Mouse (Mus musculus) embryonic facial prominence, embryonic 14.5 days (tissue): ENCODE results near the gene Cutc. TPM values are rescaled to one million over a fixed set of nuclear protein-coding genes. Genes with fewer than 3 reads are reported as not detected.

Source experiments
- ATAC-seq: fragments of 200-750 bp; cut with Nextera tagmentation; 2 replicates; pipeline ENCODE4 v1.8.0; 2017; ENCODE audit warnings: low read depth, moderate number of reproducible peaks, moderate TSS enrichment
- DNase-seq: peaks from one replicate; pipeline ENCODE4 v3.0.0-alpha.2; 2015; ENCODE audit warnings: low spot score
- H3K27ac ChIP-seq: fragments of 300-500 bp; sonication (generic); replicated peaks from 2 replicates; pipeline ENCODE4 v1.5.1; 2014; ENCODE audit warnings: low read depth, mild to moderate bottlenecking, low read length, moderate library complexity
- H3K27me3 ChIP-seq: fragments of 300-500 bp; sonication (generic); replicated peaks from 2 replicates; pipeline ENCODE4 v1.6.1; 2014; ENCODE audit warnings: low read length; ENCODE audit not compliant: control insufficient read depth, insufficient read depth
- H3K36me3 ChIP-seq: fragments of 300-500 bp; sonication (generic); 2 replicates; pipeline ENCODE4 v1.6.1; 2014; ENCODE audit warnings: low read length, mixed read lengths; ENCODE audit not compliant: control insufficient read depth, insufficient read depth
- H3K4me1 ChIP-seq: fragments of 300-500 bp; sonication (generic); 2 replicates; pipeline ENCODE4 v1.6.1; 2014; ENCODE audit warnings: antibody characterized with exemption, low read length; ENCODE audit not compliant: control insufficient read depth, insufficient read depth
- H3K4me2 ChIP-seq: fragments of 300-500 bp; sonication (generic); 2 replicates; pipeline ENCODE4 v1.6.1; 2014; ENCODE audit warnings: low read depth, mild to moderate bottlenecking, low read length, moderate library complexity, mixed read lengths
- H3K4me3 ChIP-seq: fragments of 300-500 bp; sonication (generic); 2 replicates; pipeline ENCODE4 v1.5.1; 2014; ENCODE audit warnings: low read depth, mild to moderate bottlenecking, low read length
- H3K9ac ChIP-seq: fragments of 300-500 bp; sonication (generic); 2 replicates; pipeline ENCODE4 v1.6.1; 2014; ENCODE audit warnings: low read depth, mild to moderate bottlenecking, low read length, moderate library complexity, mixed read lengths
- H3K9me3 ChIP-seq: fragments of 300-500 bp; sonication (generic); 2 replicates; pipeline ENCODE4 v1.6.1; 2016; ENCODE audit warnings: low read length; ENCODE audit not compliant: control insufficient read depth
- WGBS: fragments of 180-500 bp; shearing (Covaris S2); extraction: QIAGEN DNeasy Blood & Tissue Kit; methylation state at CpG from one replicate; pipeline ENCODE4 v1.1.7; 2014; 5-methylcytosine and 5-hydroxymethylcytosine counted together
- polyA plus RNA-seq: library from polyadenylated mRNA; unstranded; fragments of >200 nt; fragmentation: Nextera tagmentation; extraction: Ambion mirVana; gene quantifications from 2 replicates; pipeline ENCODE4 v1.2.1, GENCODE M21; 2014

Cutc gene
- polyA plus RNA-seq, 1 experiment from 2014 or later = 9.9 TPM

- H3K27ac ChIP-seq = no peak overlapping the region
- no peak for DNase-seq
- ATAC-seq = no peak
- 74% methylated on average over 4 of the region's 4 CpGs for WGBS
- no peak overlapping the region for H3K4me3 ChIP-seq
- no peaks in the 10 kb centered on the region for H3K36me3 ChIP-seq
- no peaks in the 10 kb centered on the region for H3K4me1 ChIP-seq
- no peaks in the 10 kb centered on the region for H3K27me3 ChIP-seq
- H3K4me2 ChIP-seq = no peak overlapping the region
- no peaks in the 10 kb centered on the region for H3K9me3 ChIP-seq
- no peak overlapping the region for H3K9ac ChIP-seq
Measured at GRCm38 (mm10) chr19:43776561-43776960, 23.8 kb downstream of the Cutc start.

GRCm38 (mm10) chr19:43777308-43777707 lies 24.5 kb downstream of the Cutc start:
- Histone ChIP-seq H3K9ac (no peak overlapping the region), H3K4me1 (no peaks in the 10 kb centered on the region), H3K9me3 (no peaks in the 10 kb centered on the region), H3K27me3 (no peaks in the 10 kb centered on the region), H3K27ac (no peak overlapping the region), H3K4me3 (no peak overlapping the region), H3K36me3 (no peaks in the 10 kb centered on the region), H3K4me2 (no peak overlapping the region)
- DNase-seq = no peak
- ATAC-seq = no peak
- WGBS = 68% methylated on average over 2 of the region's 2 CpGs

GRCm38 (mm10) chr19:43780391-43780790 lies 27.6 kb downstream of the Cutc start:
- Histone ChIP-seq H3K4me3 (no peak overlapping the region), H3K36me3 (no peaks in the 10 kb centered on the region), H3K4me2 (no peak overlapping the region), H3K27ac (no peak overlapping the region), H3K9me3 (no peaks in the 10 kb centered on the region), H3K27me3 (no peaks in the 10 kb centered on the region), H3K4me1 (no peaks in the 10 kb centered on the region), H3K9ac (no peak overlapping the region)
- no peak for DNase-seq
- 61% methylated on average over 5 of the region's 5 CpGs for WGBS
- no peak for ATAC-seq

GRCm38 (mm10) chr19:43781980-43782379 lies 29.2 kb downstream of the Cutc start, which contains the start of gene Abcc2:
Gene Abcc2 (plus strand): TSS chr19:43782192.
- no peaks in the 10 kb centered on the region for H3K9me3 ChIP-seq
- H3K4me1 ChIP-seq = no peaks in the 10 kb centered on the region
- DNase-seq (no peak), ATAC-seq (no peak)
- 71% methylated on average over 3 of the region's 3 CpGs for WGBS
- H3K27ac ChIP-seq = no peak within 1 kb of the TSS
- no peak within 1 kb of the TSS for H3K4me3 ChIP-seq
- H3K4me2 ChIP-seq = no peak within 1 kb of the TSS
- H3K36me3 ChIP-seq = no peaks in the 10 kb centered on the region
- no peak within 1 kb of the TSS for H3K9ac ChIP-seq
- H3K27me3 ChIP-seq = no peaks in the 10 kb centered on the region

GRCm38 (mm10) chr19:43784761-43785160 lies 32.0 kb downstream of the Cutc start:
- Histone ChIP-seq H3K4me3 (no peak overlapping the region), H3K9me3 (no peaks in the 10 kb centered on the region), H3K4me1 (no peaks in the 10 kb centered on the region), H3K36me3 (no peaks in the 10 kb centered on the region), H3K9ac (no peak overlapping the region), H3K27me3 (no peaks in the 10 kb centered on the region), H3K27ac (no peak overlapping the region), H3K4me2 (no peak overlapping the region)
- WGBS = 77% methylated on average over 8 of the region's 8 CpGs
- no peak for DNase-seq
- no peak for ATAC-seq

GRCm38 (mm10) chr19:43786249-43787026 lies 33.6 kb downstream of the Cutc start:
- DNase-seq (no peak), ATAC-seq (no peak)
- H3K36me3 ChIP-seq = no peaks in the 10 kb centered on the region
- H3K4me1 ChIP-seq = no peaks in the 10 kb centered on the region
- 79% methylated on average over 12 of the region's 13 CpGs for WGBS
- no peak overlapping the region for H3K27ac ChIP-seq
- H3K9me3 ChIP-seq = no peaks in the 10 kb centered on the region
- no peak overlapping the region for H3K4me2 ChIP-seq
- H3K27me3 ChIP-seq = no peaks in the 10 kb centered on the region
- H3K4me3 ChIP-seq = no peak overlapping the region
- H3K9ac ChIP-seq = no peak overlapping the region

GRCm38 (mm10) chr19:43789817-43790216 lies 37.0 kb downstream of the Cutc start:
- Histone ChIP-seq H3K4me3 (no peak overlapping the region), H3K9ac (no peak overlapping the region), H3K4me2 (no peak overlapping the region), H3K27me3 (no peaks in the 10 kb centered on the region), H3K27ac (no peak overlapping the region), H3K36me3 (no peaks in the 10 kb centered on the region), H3K9me3 (no peaks in the 10 kb centered on the region), H3K4me1 (no peaks in the 10 kb centered on the region)
- ATAC-seq (no peak), DNase-seq (no peak)
- WGBS = 85% methylated on average over 7 of the region's 7 CpGs

GRCm38 (mm10) chr19:43792537-43792936 lies 39.7 kb downstream of the Cutc start:
- Histone ChIP-seq H3K4me3 (no peak overlapping the region), H3K9ac (no peak overlapping the region), H3K4me2 (no peak overlapping the region), H3K27ac (no peak overlapping the region), H3K9me3 (no peaks in the 10 kb centered on the region), H3K27me3 (no peaks in the 10 kb centered on the region), H3K4me1 (no peaks in the 10 kb centered on the region), H3K36me3 (no peaks in the 10 kb centered on the region)
- no peak for ATAC-seq
- DNase-seq = no peak
- WGBS = 88% methylated on average over 4 of the region's 4 CpGs

GRCm38 (mm10) chr19:43793951-43794350 lies 41.2 kb downstream of the Cutc start:
- Histone ChIP-seq H3K4me3 (no peak overlapping the region), H3K4me1 (no peaks in the 10 kb centered on the region), H3K9me3 (no peaks in the 10 kb centered on the region), H3K9ac (no peak overlapping the region), H3K4me2 (no peak overlapping the region), H3K27ac (no peak overlapping the region), H3K27me3 (no peaks in the 10 kb centered on the region), H3K36me3 (no peaks in the 10 kb centered on the region)
- 92% methylated on average over 1 of the region's 1 CpGs for WGBS
- DNase-seq (no peak), ATAC-seq (no peak)
